Mouse (Mus musculus): ENCODE data around the gene Gm13272. TPM values are rescaled to one million over a fixed set of nuclear protein-coding genes. Genes with fewer than 3 reads are reported as not detected.
"Not testable (repeated sequence)": the region's sequence is repeated elsewhere in the genome, so short reads cannot be mapped to it uniquely, and the experiment has no call there.

Gene Gm13272
- polyA plus RNA-seq (2015; fragmentation: Nextera tagmentation; extraction: Ambion mirVana) = not detected in 2 replicates

DNA sequence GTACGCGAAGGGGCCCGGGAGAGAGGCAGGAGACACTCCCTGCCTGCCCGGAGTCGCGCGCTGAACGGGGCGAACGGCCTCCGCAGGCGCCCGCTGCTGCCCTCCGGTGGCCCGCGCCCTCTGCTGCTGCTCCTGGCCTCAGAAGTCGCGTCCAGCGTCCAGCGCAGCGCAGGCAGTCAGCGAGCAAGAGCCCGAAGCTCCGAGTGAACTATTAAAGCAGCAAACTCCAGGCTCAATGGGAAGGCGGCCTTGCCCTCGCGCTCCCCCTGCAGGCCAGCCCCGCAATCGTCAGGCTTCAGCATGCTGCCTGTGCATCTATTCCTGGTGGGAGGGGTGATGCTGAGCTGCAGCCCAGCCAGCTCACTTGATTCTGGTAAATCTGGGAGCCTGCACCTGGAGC is at the start of gene Gm13272:
Gene Gm13272, plus strand, starts transcription at position 301 of the 400 bp plus-strand sequence.
- H3K27ac ChIP-seq (replicated peaks); H3K36me3 ChIP-seq; H3K9me3 ChIP-seq; H3K4me2 ChIP-seq (replicated peaks); H3K27me3 ChIP-seq; H3K9ac ChIP-seq (replicated peaks); ATAC-seq (replicated peaks); H3K4me3 ChIP-seq; H3K4me1 ChIP-seq: not testable (repeated sequence)
- WGBS = no CpG with 5 or more reads among the region's 29 CpGs

DNA sequence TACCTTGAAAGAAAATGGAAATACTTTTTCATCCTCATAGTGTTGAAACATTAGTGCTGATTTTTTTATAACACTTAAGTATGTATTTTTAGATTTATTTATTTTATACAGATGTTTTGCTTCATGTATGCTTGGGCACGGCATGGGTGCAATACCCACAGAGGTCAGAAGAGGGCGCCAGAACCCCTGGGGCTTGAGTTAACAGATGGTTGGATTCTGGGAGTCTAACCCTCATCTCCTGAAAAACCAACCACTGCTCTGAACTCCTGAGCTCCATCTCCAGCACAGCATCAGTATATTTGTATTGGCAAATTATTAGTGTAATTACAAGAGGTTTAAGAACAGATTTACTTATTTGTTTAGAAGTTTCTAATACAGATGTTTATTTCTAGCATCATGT is 41.2 kb upstream of the Gm13272 start:
- H3K9me3 ChIP-seq = no peaks in the 10 kb centered on the region
- no peak overlapping the region for H3K4me3 ChIP-seq
- H3K27ac ChIP-seq (replicated peaks) = no peak overlapping the region
- H3K36me3 ChIP-seq = no peaks in the 10 kb centered on the region
- no peak overlapping the region for H3K9ac ChIP-seq (replicated peaks)
- no peak overlapping the region for H3K4me2 ChIP-seq (replicated peaks)
- ATAC-seq (replicated peaks) = no peak
- 6% methylated on average over 2 of the region's 2 CpGs for WGBS
- no peaks in the 10 kb centered on the region for H3K4me1 ChIP-seq
- no peaks in the 10 kb centered on the region for H3K27me3 ChIP-seq

DNA sequence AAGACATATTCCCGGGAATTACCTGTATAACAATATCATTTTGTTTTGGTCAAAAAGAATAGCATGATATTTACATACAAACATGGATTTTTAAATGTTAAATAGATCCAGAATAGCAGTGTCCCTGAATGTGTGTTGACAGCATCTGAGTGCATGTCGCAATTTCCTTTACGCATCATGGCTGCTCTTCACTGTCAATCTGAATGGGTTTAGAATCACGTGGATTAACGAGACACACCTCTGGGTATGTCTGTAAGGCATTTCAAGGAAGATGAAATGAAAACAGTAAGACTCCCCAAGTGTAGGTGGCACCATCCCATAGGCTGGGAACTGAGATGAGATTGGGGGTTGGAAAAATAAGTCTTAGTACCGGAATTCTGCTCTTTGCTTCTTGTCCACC is 40.6 kb upstream of the Gm13272 start:
- no peaks in the 10 kb centered on the region for H3K27me3 ChIP-seq
- ATAC-seq (replicated peaks) = no peak
- no peak overlapping the region for H3K9ac ChIP-seq (replicated peaks)
- no peak overlapping the region for H3K4me2 ChIP-seq (replicated peaks)
- no peaks in the 10 kb centered on the region for H3K36me3 ChIP-seq
- no peak overlapping the region for H3K27ac ChIP-seq (replicated peaks)
- H3K4me1 ChIP-seq = no peaks in the 10 kb centered on the region
- no peak overlapping the region for H3K4me3 ChIP-seq
- WGBS = 89% methylated on average over 6 of the region's 6 CpGs
- no peaks in the 10 kb centered on the region for H3K9me3 ChIP-seq

DNA sequence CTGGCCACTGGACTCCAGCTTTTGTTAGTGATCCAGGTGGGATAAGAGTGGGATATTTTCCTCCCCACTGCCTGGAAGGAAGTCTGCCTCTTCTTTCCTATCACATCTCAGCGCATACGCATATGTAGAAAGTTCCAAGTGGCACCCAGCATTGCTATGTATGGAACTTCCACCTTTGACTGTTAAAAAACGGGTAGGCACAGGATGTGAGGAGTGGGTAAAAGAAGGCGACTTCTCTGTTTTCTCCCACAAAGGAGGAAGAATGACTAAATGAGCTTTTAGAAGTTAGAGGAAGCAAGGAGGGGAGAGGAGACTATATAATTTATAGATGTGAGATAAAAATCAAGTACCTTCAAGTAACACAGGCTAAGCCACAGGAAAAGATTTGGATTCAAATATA is 38.2 kb upstream of the Gm13272 start:
- Histone ChIP-seq H3K36me3 (no peaks in the 10 kb centered on the region), H3K4me2 (replicated peaks) (no peak overlapping the region), H3K27ac (replicated peaks) (no peak overlapping the region), H3K27me3 (no peaks in the 10 kb centered on the region), H3K9ac (replicated peaks) (no peak overlapping the region), H3K4me1 (no peaks in the 10 kb centered on the region), H3K9me3 (no peaks in the 10 kb centered on the region), H3K4me3 (no peak overlapping the region)
- ATAC-seq (replicated peaks) = no peak
- 95% methylated on average over 4 of the region's 4 CpGs for WGBS

DNA sequence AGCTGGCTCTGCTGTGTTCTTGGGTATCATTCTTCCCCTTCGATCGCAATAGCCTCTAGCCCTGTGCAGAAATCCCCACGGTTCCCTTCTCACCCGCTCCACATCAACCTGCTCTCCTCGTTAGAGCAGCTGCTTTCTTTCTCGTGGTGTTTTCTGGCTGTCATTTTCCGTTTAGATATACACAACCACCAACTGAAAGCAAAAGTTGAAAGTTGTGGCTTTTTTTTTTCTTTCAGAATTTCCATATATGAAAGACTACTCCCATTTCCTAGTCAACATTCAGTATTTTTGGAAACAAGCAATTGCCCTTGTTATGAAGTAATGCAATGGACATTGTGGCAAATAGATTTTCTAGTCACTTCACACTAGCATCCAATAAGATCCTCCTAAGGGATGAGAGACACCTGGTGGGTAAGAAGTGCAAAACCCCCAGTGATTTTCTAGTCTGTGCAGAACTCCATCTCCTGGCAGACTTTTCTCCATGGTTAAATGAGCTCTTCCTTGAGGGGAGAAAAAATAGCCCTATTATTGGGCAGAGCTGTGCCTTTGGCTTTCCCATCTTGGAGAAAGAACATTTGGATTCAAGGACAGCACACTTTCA is 36.8 kb upstream of the Gm13272 start:
- no peak overlapping the region for H3K4me3 ChIP-seq
- no peak overlapping the region for H3K27ac ChIP-seq (replicated peaks)
- WGBS = 69% methylated on average over 7 of the region's 7 CpGs
- H3K4me1 ChIP-seq = no peaks in the 10 kb centered on the region
- no peak overlapping the region for H3K9ac ChIP-seq (replicated peaks)
- no peak for ATAC-seq (replicated peaks)
- H3K27me3 ChIP-seq = no peaks in the 10 kb centered on the region
- H3K9me3 ChIP-seq = no peaks in the 10 kb centered on the region
- no peaks in the 10 kb centered on the region for H3K36me3 ChIP-seq
- H3K4me2 ChIP-seq (replicated peaks) = no peak overlapping the region

DNA sequence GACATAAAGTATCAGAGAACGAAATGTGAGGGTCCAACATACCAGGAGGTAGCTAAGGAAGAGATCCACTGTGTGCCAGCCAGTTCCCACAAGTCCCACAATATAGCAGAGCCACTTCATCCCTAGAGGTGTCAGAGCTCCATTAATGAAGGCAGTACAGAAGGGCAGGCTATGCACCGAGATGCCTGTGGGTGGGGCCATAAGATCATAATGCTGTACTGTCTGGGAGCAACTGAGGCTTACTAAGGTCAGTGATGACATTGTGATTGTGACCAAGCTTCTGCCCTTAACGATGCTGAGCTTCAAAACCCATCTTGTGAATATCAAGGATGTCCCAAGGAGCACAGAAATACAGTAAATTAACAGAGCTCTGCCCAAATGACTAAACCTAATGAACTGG is 35.4 kb upstream of the Gm13272 start:
- 55% methylated on average over 3 of the region's 3 CpGs for WGBS
- Histone ChIP-seq H3K4me2 (replicated peaks) (no peak overlapping the region), H3K9ac (replicated peaks) (no peak overlapping the region), H3K36me3 (no peaks in the 10 kb centered on the region), H3K4me1 (no peaks in the 10 kb centered on the region), H3K4me3 (no peak overlapping the region), H3K27me3 (no peaks in the 10 kb centered on the region), H3K9me3 (no peaks in the 10 kb centered on the region), H3K27ac (replicated peaks) (no peak overlapping the region)
- ATAC-seq (replicated peaks) = no peak

DNA sequence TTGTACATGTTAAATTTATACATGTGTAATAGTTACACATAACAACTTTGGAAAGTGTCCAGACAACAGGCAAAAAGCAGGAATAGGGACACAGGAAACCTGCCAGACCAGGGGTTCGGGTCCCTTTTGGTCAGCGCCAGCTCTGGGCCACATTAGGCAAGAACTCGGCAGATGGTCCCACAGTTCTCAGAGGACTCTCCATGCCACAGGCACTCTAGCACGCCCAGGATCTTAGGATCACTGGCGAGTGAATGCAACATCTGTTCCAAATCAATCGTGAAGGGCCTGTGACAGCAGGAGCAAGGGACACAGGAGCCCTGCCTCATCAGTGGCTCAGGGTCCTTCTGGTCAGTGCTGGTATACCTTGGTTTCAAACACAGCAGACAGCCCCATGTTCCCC is 29.7 kb upstream of the Gm13272 start:
- Histone ChIP-seq H3K4me1 (no peaks in the 10 kb centered on the region), H3K4me2 (replicated peaks) (no peak overlapping the region), H3K4me3 (no peak overlapping the region), H3K27ac (replicated peaks) (no peak overlapping the region), H3K9me3 (no peaks in the 10 kb centered on the region), H3K36me3 (no peaks in the 10 kb centered on the region), H3K27me3 (no peaks in the 10 kb centered on the region), H3K9ac (replicated peaks) (no peak overlapping the region)
- ATAC-seq (replicated peaks) = no peak
- WGBS = 75% methylated on average over 6 of the region's 6 CpGs

DNA sequence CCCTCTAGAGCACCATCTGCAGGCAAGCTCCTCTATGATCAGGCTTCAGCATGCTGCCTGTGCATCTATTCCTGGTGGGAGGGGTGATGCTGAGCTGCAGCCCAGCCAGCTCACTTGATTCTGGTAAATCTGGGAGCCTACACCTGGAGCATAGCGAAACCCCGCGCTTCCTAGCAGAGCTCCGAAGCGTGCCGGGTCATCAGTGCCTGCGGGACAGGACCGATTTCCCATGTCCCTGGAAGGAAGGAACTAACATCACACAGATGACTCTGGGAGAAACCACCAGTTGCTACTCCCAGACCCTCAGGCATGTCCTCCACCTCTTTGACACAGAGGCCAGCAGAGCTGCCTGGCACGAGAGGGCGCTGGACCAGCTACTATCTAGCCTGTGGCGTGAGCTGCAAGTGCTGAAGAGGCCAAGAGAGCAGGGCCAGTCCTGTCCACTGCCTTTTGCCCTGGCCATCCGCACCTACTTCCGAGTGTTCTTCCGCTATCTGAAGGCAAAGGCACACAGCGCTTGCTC is 24.8 kb upstream of the Gm13272 start, which contains the start of gene Gm13271:
Gene Gm13271, plus strand, starts transcription at position 51 of the 523 bp plus-strand sequence.
- not testable (repeated sequence) for H3K4me3 ChIP-seq; H3K27ac ChIP-seq (replicated peaks); H3K4me2 ChIP-seq (replicated peaks); H3K27me3 ChIP-seq; ATAC-seq (replicated peaks); H3K36me3 ChIP-seq; H3K9ac ChIP-seq (replicated peaks); H3K4me1 ChIP-seq; H3K9me3 ChIP-seq
- WGBS = 75% methylated on average over 15 of the region's 15 CpGs

DNA sequence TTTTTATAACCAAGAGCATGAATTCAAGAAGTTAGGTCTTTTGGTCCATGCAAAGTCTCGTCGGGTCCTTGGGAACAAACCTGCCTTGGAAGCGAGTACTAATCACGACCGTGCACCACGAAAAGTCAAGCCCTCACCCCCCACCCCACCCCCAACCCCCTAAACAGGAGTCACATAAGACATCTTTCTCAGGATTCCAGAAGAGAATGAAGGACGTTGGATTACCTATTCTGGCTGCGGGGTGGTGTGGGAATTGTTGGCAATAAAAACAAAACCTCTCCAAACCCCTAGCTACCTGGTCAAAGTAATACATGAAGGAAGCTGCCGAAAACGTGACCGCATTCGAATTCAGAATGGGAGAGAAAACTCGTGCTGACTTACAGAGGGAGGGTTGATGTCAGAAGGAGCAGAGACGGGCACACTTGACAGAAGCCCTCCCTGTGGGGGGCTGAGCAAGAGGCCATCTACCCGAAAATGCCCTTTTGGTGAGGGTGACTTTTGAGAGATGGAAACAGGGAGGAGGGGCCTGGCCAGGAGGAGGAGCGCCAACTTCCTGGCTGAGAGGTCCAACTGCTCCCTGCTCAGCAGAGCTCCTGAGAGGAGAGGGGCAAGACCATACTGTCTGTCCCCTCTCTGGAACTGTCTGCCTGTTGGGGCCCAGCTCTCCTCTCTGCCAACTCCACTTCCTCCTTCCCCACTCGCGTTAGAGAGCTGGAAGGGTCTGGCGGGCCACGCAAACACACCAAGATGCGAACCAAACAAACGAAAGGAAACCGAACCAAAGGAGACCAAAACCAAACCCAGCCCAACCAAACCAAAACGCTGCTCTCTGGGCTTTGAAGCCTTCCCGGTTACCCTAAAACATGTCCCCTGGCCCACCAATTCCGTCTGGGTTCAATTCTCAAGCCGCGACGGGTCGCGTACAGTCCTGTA is 22.8 kb upstream of the Gm13272 start:
- WGBS = 11% methylated on average over 28 of the region's 31 CpGs
- Histone ChIP-seq H3K4me3 (peak overlapping the region; percentile 47), H3K27ac (replicated peaks) (peak overlapping the region; percentile 19), H3K4me2 (replicated peaks) (peak overlapping the region; percentile 89), H3K9ac (replicated peaks) (peak overlapping the region; percentile 35)
- H3K27me3 ChIP-seq; H3K4me1 ChIP-seq; H3K36me3 ChIP-seq; ATAC-seq (replicated peaks); H3K9me3 ChIP-seq: not testable (repeated sequence)

DNA sequence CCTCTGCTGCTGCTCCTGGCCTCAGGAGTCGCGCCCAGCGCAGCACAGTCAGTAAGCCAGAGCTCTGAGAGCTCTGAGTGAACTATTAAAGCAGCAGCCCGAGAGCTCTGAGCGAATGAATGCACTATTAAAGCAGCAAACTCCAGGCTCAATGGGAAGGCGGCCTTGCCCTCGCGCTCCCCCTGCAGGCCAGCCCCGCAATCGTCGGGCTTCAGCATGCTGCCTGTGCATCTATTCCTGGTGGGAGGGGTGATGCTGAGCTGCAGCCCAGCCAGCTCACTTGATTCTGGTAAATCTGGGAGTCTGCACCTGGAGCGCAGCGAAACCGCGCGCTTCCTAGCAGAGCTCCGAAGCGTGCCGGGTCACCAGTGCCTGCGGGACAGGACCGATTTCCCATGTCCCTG is 22.0 kb upstream of the Gm13272 start:
- H3K9ac ChIP-seq (replicated peaks) = peak overlapping the region; percentile 35
- H3K27ac ChIP-seq (replicated peaks) = peak overlapping the region; percentile 19
- H3K36me3 ChIP-seq, H3K27me3 ChIP-seq, H3K9me3 ChIP-seq, H3K4me1 ChIP-seq: not testable (repeated sequence)
- H3K4me2 ChIP-seq (replicated peaks) = peak overlapping the region; percentile 89
- ATAC-seq (replicated peaks) = peak; percentile 100
- H3K4me3 ChIP-seq = peak overlapping the region; percentile 47
- WGBS = under 1% methylated on average over 21 of the region's 21 CpGs

DNA sequence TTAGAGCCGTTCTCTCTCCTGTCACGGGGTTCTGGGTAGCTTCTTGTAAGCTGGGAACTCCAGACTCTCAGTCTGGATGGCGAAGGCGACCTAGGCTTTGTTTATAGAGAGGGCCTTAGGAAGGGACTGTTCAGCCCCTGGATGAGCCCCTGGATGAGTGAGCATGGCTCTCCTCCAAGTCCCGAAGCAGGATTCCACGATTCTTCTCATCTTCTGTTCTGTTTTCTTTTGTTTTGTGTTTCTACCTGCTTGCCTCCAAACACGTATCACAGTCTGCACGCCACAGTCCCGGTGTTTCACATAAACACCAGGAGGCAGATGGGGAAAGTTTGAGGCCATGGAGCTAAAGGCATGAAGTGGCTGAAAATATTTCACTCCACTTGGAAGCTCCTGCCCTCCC is 20.9 kb upstream of the Gm13272 start:
- ATAC-seq (replicated peaks) = not testable (repeated sequence)
- 81% methylated on average over 9 of the region's 9 CpGs for WGBS

DNA sequence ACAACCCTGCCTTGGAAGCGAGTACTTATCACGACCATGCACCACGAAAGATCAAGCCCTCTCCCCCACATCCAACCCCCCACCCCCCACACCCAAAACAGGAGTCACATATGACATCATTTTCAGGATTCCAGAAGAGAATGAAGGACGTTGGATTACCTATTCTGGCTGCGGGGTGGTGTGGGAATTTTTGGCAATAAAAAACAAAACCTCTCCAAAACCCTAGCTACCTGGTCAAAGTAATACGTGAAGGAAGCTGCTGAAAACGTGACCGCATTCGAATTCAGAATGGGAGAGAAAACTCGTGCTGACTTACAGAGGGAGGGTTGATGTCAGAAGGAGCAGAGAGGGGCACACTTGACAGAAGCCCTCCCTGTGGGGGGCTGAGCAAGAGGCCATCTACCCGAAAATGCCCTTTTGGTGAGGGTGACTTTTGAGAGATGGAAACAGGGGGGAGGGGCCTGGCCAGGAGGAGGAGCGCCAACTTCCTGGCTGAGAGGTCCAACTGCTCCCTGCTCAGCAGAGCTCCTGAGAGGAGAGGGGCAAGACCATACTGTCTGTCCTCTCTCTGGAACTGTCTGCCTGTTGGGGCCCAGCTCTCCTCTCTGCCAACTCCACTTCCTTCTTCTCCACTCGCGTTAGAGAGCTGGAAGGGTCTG is 19.9 kb upstream of the Gm13272 start, which contains the start of gene Gm13283:
Gene Gm13283, plus strand, starts transcription at position 510 of the 659 bp plus-strand sequence.
- H3K27me3 ChIP-seq; ATAC-seq (replicated peaks); H3K36me3 ChIP-seq; H3K27ac ChIP-seq (replicated peaks); H3K4me1 ChIP-seq; H3K9me3 ChIP-seq: not testable (repeated sequence)
- Histone ChIP-seq H3K4me3 (peak within 1 kb of the TSS; percentile 36), H3K9ac (replicated peaks) (0 out of 2 replicates have a peak within 1 kb of the TSS, but pooled peaks have one; percentile 16), H3K4me2 (replicated peaks) (peak within 1 kb of the TSS; percentile 63)
- WGBS = 33% methylated on average over 10 of the region's 14 CpGs

More for the DNA sequence above, 20.9 kb upstream of the Gm13272 start:
- not testable (repeated sequence) for H3K9ac ChIP-seq (replicated peaks); H3K4me2 ChIP-seq (replicated peaks); H3K4me1 ChIP-seq; H3K4me3 ChIP-seq; H3K36me3 ChIP-seq; H3K27ac ChIP-seq (replicated peaks); H3K27me3 ChIP-seq; H3K9me3 ChIP-seq
